Mouse (Mus musculus) heart, embryonic 14.5 days (tissue): Measurements from ENCODE around the gene Esrrg. TPM values are rescaled to one million over a fixed set of nuclear protein-coding genes. Genes with fewer than 3 reads are reported as not detected.

Source experiments
- ATAC-seq: fragments of 200-750 bp; cut with Nextera tagmentation; 2 replicates; pipeline ENCODE4 v1.8.0; 2017; ENCODE audit warnings: low read depth, moderate TSS enrichment; ENCODE audit not compliant: insufficient number of reproducible peaks, insufficient read depth, low FRiP score
- H3K27ac ChIP-seq, 2 experiments: fragments of 200-500 bp in 1 of 2; fragments of 300-500 bp in 1 of 2; sonication (generic) in 1 of 2; replicated peaks in 1 of 2; 2 replicates each; pipeline ENCODE4 v1.5.1; 2012 to 2014; ENCODE audit warnings: low read depth in 2 of 2, low read length in 2 of 2, control low read depth in 1 of 2, mild to moderate bottlenecking in 1 of 2, mixed read lengths in 1 of 2; ENCODE audit not compliant: control insufficient read depth in 1 of 2, insufficient read depth in 1 of 2
- H3K27me3 ChIP-seq: fragments of 300-500 bp; sonication (generic); 2 replicates; pipeline ENCODE4 v1.6.1; 2014; ENCODE audit warnings: mild to moderate bottlenecking, low read length, control low read depth; ENCODE audit not compliant: control insufficient read depth, insufficient read depth
- H3K36me3 ChIP-seq: fragments of 300-500 bp; sonication (generic); 2 replicates; pipeline ENCODE4 v1.6.1; 2014; ENCODE audit warnings: mild to moderate bottlenecking, control low read depth, low read length, mixed read lengths; ENCODE audit not compliant: control insufficient read depth, insufficient read depth
- H3K4me1 ChIP-seq, 2 experiments: fragments of 200-500 bp in 1 of 2; fragments of 300-500 bp in 1 of 2; sonication (generic) in 1 of 2; 2 replicates each; pipeline ENCODE4 v1.6.1; 2012 to 2014; ENCODE audit warnings: low read length in 2 of 2, control low read depth in 1 of 2, mixed read lengths in 1 of 2; ENCODE audit not compliant: control insufficient read depth in 2 of 2, insufficient read depth in 2 of 2
- H3K4me2 ChIP-seq: fragments of 300-500 bp; sonication (generic); 2 replicates; pipeline ENCODE4 v1.6.1; 2014; ENCODE audit warnings: mild to moderate bottlenecking, low read length
- H3K4me3 ChIP-seq, 2 experiments: fragments of 200-500 bp in 1 of 2; fragments of 300-500 bp in 1 of 2; sonication (generic) in 1 of 2; 2 replicates each; pipeline ENCODE4 v1.5.1; 2012 to 2014; ENCODE audit warnings: low read length in 2 of 2, mild to moderate bottlenecking in 2 of 2, control low read depth in 1 of 2, low read depth in 1 of 2, moderate library complexity in 1 of 2; ENCODE audit not compliant: control insufficient read depth in 1 of 2, insufficient read depth in 1 of 2
- H3K9ac ChIP-seq: fragments of 300-500 bp; sonication (generic); 2 replicates; pipeline ENCODE4 v1.6.1; 2014; ENCODE audit warnings: mild to moderate bottlenecking, low read length
- H3K9me3 ChIP-seq: fragments of 300-500 bp; sonication (generic); 2 replicates; pipeline ENCODE4 v1.6.1; 2016; ENCODE audit warnings: low read length, control low read depth; ENCODE audit not compliant: control insufficient read depth
- WGBS: fragments of 180-500 bp; shearing (Covaris S2); extraction: QIAGEN DNeasy Blood & Tissue Kit; methylation state at CpG from one replicate; pipeline ENCODE4 v1.1.7; 2014; 5-methylcytosine and 5-hydroxymethylcytosine counted together
- polyA plus RNA-seq: library from polyadenylated mRNA; unstranded; fragments of >200 nt; fragmentation: Nextera tagmentation; extraction: Ambion mirVana; gene quantifications from 2 replicates; pipeline ENCODE4 v1.2.1, GENCODE M21; 2014

Esrrg gene
- polyA plus RNA-seq, 1 experiment from 2014 or later: 31.2 TPM

DNA sequence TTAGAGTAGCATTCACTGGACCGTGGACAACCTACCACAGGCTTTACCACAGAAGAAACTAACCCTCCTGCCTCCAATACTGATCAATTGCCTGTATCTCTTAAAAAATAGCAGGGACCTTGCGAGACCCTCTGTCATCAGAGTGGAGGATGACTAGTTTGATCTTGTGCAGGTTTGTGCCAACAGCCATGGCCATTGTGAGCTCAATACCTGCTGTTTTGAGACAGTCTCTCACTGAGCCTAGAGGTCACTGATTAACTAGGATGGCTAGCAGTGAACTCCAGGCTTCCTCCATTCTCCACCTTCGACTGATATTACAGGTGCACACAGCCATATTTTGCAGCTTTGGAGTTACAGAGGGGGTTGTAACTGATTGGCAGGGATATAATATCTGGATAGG lies 150.9 kb downstream of the Esrrg start:
- no peak for ATAC-seq
- no peaks in the 10 kb centered on the region for H3K27me3 ChIP-seq
- H3K9ac ChIP-seq: no peak overlapping the region
- no peak overlapping the region for H3K4me2 ChIP-seq
- WGBS: 78% methylated on average over 3 of the region's 3 CpGs
- peaks cover 9 to 29% of the 10 kb centered on the region in 2 experiments for H3K4me1 ChIP-seq
- H3K27ac ChIP-seq: no peak overlapping the region
- no peak overlapping the region for H3K4me3 ChIP-seq
- H3K9me3 ChIP-seq: no peaks in the 10 kb centered on the region
- H3K36me3 ChIP-seq: no peaks in the 10 kb centered on the region

GRCm38 (mm10) chr1:187762641-187763450 lies 154.3 kb downstream of the Esrrg start:
- no peak overlapping the region for H3K4me3 ChIP-seq
- no peak overlapping the region for H3K9ac ChIP-seq
- no peak for ATAC-seq
- no peaks in the 10 kb centered on the region for H3K36me3 ChIP-seq
- 67% methylated on average over 5 of the region's 5 CpGs for WGBS
- no peaks in the 10 kb centered on the region for H3K27me3 ChIP-seq
- H3K27ac ChIP-seq: no peak overlapping the region
- H3K4me1 ChIP-seq: peaks cover 9 to 27% of the 10 kb centered on the region in 2 experiments
- no peak overlapping the region for H3K4me2 ChIP-seq
- H3K9me3 ChIP-seq: no peaks in the 10 kb centered on the region

DNA sequence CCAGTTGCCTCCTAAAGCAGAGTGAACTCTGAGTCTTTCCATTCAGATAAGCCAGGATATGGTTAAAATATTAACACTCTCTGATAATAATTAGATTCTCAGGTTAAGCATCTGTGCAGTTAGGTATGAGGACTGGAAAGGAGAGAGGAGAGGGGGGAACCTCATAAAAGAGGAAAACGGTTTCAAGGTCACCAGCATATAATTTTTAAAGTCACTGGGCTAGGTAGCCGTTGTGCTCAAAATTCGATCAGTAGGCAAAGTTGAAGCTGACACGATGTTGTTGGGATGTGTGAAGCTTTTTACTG lies 154.8 kb downstream of the Esrrg start:
- no peaks in the 10 kb centered on the region for H3K36me3 ChIP-seq
- no peak overlapping the region for H3K9ac ChIP-seq
- H3K27me3 ChIP-seq: no peaks in the 10 kb centered on the region
- no peaks in the 10 kb centered on the region for H3K9me3 ChIP-seq
- no peak overlapping the region for H3K27ac ChIP-seq
- no peak for ATAC-seq
- H3K4me2 ChIP-seq: no peak overlapping the region
- peaks cover 9 to 21% of the 10 kb centered on the region in 2 experiments for H3K4me1 ChIP-seq
- 90% methylated on average over 4 of the region's 4 CpGs for WGBS
- H3K4me3 ChIP-seq: no peak overlapping the region

DNA sequence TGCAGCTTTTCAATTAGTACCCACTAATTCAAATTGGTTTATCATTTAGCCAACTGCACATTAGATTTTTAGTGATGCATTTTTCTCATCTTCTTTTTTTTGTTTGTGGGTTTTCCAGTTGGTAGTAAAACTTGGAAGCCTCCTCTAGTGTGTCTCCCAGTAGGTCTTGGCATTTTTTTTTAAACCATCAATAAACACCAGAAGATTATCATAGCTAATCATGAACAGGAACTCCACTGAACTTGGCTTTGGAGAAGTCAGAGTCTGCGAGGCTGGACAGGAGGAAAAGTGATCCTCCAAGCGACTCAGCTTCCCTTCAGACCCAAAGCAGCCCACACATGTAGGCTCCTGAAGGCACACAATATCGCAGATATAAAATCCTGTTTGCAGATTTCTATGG lies 155.2 kb downstream of the Esrrg start:
- Histone ChIP-seq H3K4me2 (no peak overlapping the region), H3K27ac (no peak overlapping the region), H3K36me3 (no peaks in the 10 kb centered on the region), H3K4me3 (no peak overlapping the region), H3K4me1 (peaks cover 9 to 17% of the 10 kb centered on the region in 2 experiments), H3K9ac (no peak overlapping the region), H3K9me3 (no peaks in the 10 kb centered on the region), H3K27me3 (no peaks in the 10 kb centered on the region)
- 80% methylated on average over 3 of the region's 3 CpGs for WGBS
- ATAC-seq: no peak

GRCm38 (mm10) chr1:187765577-187765976 lies 157.0 kb downstream of the Esrrg start:
- ATAC-seq: no peak
- no peak overlapping the region for H3K27ac ChIP-seq
- H3K4me1 ChIP-seq: peaks cover 6 to 21% of the 10 kb centered on the region in 2 experiments
- no peaks in the 10 kb centered on the region for H3K27me3 ChIP-seq
- no peak overlapping the region for H3K4me2 ChIP-seq
- no peaks in the 10 kb centered on the region for H3K36me3 ChIP-seq
- no peak overlapping the region for H3K4me3 ChIP-seq
- H3K9ac ChIP-seq: no peak overlapping the region
- H3K9me3 ChIP-seq: no peaks in the 10 kb centered on the region
- WGBS: 83% methylated on average over 5 of the region's 5 CpGs

- H3K4me2 ChIP-seq: no peak overlapping the region
- H3K4me1 ChIP-seq: peaks cover 3 to 15% of the 10 kb centered on the region in 2 experiments
- WGBS: 72% methylated on average over 2 of the region's 2 CpGs
- H3K9ac ChIP-seq: no peak overlapping the region
- no peak overlapping the region for H3K4me3 ChIP-seq
- no peak overlapping the region for H3K27ac ChIP-seq
- ATAC-seq: no peak
- no peaks in the 10 kb centered on the region for H3K9me3 ChIP-seq
- no peaks in the 10 kb centered on the region for H3K27me3 ChIP-seq
- H3K36me3 ChIP-seq: no peaks in the 10 kb centered on the region
These were observed 158.8 kb downstream of the Esrrg start for GRCm38 (mm10) chr1:187767355-187767754.

- no peak overlapping the region for H3K27ac ChIP-seq
- no peaks in the 10 kb centered on the region for H3K27me3 ChIP-seq
- no peaks in the 10 kb centered on the region for H3K36me3 ChIP-seq
- ATAC-seq: no peak
- H3K4me2 ChIP-seq: no peak overlapping the region
- H3K9me3 ChIP-seq: no peaks in the 10 kb centered on the region
- 93% methylated on average over 3 of the region's 3 CpGs for WGBS
- H3K4me1 ChIP-seq: peaks cover 0 to 9% of the 10 kb centered on the region in 2 experiments; a peak in 2 of 4 replicates
- H3K9ac ChIP-seq: no peak overlapping the region
- H3K4me3 ChIP-seq: no peak overlapping the region
These were observed 161.6 kb downstream of the Esrrg start for GRCm38 (mm10) chr1:187770234-187770633.

DNA sequence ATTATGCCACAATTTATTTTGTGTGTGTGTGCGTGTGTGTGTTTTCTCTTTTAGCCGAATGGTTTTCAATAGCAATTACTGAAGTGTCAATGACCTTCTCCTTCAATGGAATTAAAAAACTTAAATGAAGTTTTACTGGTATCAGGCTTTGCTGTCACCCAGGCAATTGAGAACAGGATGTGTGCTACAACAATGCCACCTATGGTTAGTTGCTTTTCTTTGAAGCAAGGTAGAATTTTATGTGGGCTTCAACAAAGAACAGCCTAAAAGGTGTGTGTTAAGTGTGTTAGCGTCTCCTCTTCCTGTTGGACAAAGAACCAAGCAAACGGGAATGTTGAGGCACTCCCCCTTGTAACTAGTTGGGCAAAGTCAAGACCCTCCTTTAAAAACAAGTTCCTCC lies 162.5 kb downstream of the Esrrg start:
- Histone ChIP-seq H3K4me3 (no peak overlapping the region), H3K9ac (no peak overlapping the region), H3K4me2 (no peak overlapping the region), H3K9me3 (no peaks in the 10 kb centered on the region), H3K4me1 (peaks cover 0 to 9% of the 10 kb centered on the region in 2 experiments; a peak in 2 of 4 replicates), H3K27me3 (no peaks in the 10 kb centered on the region), H3K36me3 (no peaks in the 10 kb centered on the region), H3K27ac (no peak overlapping the region)
- ATAC-seq: no peak
- 74% methylated on average over 4 of the region's 4 CpGs for WGBS
